Mouse (Mus musculus): Measurements from ENCODE around the gene Amer2.
"Not testable (repeated sequence)": the region's sequence is repeated elsewhere in the genome, so short reads cannot be mapped to it uniquely, and the experiment has no call there.

Amer2 gene

DNA sequence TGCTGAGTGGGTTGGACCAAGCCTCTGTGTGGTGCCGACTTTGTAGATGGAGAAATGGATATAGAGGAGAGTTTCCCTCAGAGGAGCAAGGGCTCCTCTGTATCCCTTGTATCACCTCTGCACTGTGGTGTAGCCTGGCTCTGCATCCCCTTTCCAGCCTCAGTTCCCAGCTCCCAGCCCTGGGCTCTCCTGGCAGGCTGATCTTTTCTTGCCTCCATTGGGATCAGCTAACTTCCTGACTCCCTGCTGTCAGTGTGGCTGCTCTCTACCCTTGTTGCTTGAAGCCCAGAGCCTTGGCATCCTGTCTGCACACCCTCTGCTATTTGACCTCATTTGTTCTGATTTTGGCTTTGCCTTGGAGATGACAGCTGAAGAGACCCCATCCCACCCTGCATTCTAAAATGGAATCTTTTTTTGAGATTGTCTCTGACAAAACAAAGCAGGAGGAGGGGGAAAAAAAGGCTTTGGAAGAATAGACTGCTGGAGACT is at the start of gene Amer2:
Gene Amer2 (plus strand): TSS at position 439 of the 489 bp plus-strand sequence.
- no peak for DNase-seq (ENCODE audit: low spot score in 2 of 2)

DNA sequence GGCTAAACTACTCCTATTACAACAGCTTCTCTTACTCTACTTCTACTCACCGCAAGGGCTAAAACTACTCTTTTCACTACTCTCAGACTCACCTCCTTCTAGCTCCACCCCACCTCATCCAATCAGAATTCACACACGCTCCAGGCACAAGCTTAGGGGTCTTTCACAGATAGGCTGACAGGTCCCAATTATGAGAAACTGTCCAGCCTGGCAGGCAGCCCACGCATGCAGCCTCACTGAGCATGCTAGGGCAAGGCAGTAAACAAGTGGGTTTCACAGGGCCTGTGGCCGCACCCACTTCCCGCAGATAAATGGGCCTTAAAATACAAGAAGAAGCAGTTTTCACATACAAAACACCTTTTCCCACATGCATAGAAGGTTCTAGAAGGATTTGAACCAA is 33.1 kb upstream of the Amer2 start:
- DNase-seq (ENCODE audit: low spot score in 2 of 2): not testable (repeated sequence)

GRCm38 (mm10) chr14:60340570-60340969 is 32.5 kb upstream of the Amer2 start:
- DNase-seq (ENCODE audit: low spot score in 2 of 2): no peak

GRCm38 (mm10) chr14:60345326-60345876 is 27.7 kb upstream of the Amer2 start:
- DNase-seq (ENCODE audit: low spot score in 2 of 2): no peak

DNA sequence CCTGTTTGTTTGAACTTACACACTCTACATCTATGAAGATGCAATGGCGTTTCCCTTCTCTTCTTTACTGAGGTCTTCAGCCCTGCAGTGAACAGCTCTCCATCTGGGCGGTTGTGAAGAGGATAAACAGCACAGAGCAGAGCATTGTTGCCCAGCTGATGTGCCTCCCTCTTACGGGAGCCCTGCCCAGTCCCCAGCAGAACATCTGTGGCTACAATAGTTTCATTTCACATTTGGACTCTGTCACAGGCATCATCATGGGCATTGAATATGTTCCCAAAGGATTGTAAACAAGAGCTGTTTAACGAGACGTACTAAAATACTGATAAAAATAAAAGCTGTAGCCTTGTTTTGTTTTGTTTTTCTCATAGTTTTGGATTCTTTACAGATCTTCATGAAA is 14.7 kb upstream of the Amer2 start:
- peak in 1 of 2 experiments; percentile 46 for DNase-seq (ENCODE audit: low spot score in 2 of 2)

- DNase-seq (ENCODE audit: low spot score in 2 of 2): no peak
These were observed 11.5 kb upstream of the Amer2 start for GRCm38 (mm10) chr14:60361380-60362212.

DNA sequence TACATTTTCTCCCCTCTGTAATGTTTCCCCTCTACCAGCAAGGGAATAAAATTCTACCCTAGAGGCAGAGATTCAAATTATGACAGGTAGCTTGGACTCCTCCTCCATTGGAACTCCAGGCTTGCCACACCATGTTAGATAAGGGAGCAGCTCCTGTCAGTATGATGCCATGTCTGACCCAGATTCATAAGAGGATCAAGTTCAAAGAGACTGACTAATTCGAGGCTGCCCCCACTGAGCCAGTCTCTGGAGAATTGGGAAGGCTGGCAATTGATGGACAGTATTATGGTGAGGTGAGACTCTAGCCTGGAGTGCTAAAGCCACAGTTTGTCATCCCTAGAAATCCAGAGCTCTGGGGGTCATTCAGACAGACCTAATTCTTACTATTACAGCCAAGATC is 6.3 kb upstream of the Amer2 start:
- no peak for DNase-seq (ENCODE audit: low spot score in 2 of 2)

GRCm38 (mm10) chr14:60368769-60369666 is 4.0 kb upstream of the Amer2 start:
- DNase-seq (ENCODE audit: low spot score in 2 of 2): no peak

DNA sequence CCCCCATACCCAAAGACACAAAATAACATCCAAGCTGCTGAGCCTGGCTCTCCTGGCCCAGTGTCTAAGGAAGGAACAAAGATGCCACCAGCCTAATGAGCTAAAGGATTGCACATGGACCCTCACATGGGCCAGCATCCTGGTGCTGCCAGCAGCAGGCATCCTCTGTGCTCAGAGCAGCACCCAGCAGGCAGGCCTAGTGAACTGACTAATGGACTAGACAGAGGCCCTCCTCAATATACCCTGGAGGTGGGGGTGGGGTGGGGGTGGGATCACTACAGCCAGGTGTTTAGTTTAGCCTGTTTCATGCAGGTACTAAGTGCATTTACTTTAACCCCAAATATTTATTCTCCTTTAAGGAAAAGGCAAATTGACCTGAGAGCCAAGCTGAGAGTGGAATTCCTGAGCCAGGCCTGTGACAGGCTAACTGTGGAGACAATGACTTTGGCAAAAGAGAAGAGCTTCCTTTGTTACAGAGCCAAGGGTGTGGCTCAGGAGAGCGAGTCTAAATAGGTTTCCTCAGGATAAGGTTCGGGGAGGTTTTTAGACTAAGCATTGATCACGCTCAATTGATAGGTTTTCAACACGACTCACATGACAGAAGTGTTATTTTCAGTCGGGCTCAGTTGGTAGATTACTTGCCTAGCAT is 3.3 kb upstream of the Amer2 start:
- no peak for DNase-seq (ENCODE audit: low spot score in 2 of 2)

- no peak for DNase-seq (ENCODE audit: low spot score in 2 of 2)
These were observed 4.0 kb downstream of the Amer2 start for GRCm38 (mm10) chr14:60377107-60377506.

DNA sequence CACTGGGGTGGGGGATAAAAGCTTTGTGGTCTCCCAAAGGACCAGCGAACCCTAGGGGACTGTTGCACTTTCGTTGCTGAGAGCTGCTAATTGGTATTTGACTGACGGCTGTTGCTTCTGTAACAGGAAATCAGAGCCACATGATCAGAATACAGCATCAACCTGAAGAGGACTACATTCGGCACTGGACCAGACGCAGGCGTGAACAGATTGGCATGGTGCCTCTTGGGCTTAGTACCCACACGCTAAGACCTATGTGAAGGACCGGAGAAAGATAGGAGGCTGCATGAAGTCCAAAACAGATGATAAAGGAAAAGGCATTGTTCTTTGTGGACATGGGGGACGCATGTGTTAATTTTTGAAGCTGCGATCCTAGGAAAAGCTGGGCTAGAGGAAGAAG is 4.5 kb downstream of the Amer2 start:
- peak in 1 of 2 experiments; percentile 66 for DNase-seq (ENCODE audit: low spot score in 2 of 2)

GRCm38 (mm10) chr14:60378057-60378565 is 5.1 kb downstream of the Amer2 start:
- DNase-seq (ENCODE audit: low spot score in 2 of 2): peak; percentile 72 to 92

DNA sequence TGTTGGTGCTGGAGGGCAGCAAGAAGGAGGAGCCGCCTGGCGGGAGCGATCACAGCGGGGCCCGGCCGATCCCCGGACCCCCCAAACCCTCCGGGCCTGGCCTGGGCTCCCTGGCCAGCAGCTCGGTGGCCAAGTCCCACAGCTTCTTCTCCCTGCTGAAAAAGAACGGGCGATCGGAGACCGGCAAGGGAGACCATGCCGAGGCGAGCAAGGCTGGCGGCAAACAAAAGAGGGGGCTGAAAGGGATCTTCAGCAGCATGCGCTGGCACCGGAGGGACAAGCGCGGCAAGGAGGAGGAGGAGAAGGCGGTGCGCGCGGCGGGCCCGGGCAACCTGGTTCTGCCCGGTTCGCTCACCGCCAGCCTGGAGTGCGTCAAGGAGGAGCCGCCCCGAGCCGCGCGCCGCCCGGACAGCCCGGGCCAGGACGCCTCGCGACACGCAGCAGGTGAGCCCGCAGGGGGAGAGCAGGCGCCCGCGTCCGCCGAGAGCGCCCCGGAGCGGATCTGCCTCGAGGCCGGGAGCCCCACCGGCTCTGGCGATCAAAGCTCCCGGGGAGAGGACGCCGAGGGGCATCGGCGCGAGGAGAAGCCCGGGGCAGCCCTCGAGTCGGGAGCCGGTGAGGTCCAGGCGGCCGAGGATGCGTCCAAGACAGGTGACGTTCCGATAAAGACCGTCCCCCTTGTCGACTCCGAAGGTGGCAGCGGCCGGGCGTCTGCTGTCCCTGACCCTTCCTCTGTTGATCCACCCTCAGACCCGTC is 5.7 kb downstream of the Amer2 start:
- DNase-seq (ENCODE audit: low spot score in 2 of 2): peak in 1 of 2 experiments; percentile 55

DNA sequence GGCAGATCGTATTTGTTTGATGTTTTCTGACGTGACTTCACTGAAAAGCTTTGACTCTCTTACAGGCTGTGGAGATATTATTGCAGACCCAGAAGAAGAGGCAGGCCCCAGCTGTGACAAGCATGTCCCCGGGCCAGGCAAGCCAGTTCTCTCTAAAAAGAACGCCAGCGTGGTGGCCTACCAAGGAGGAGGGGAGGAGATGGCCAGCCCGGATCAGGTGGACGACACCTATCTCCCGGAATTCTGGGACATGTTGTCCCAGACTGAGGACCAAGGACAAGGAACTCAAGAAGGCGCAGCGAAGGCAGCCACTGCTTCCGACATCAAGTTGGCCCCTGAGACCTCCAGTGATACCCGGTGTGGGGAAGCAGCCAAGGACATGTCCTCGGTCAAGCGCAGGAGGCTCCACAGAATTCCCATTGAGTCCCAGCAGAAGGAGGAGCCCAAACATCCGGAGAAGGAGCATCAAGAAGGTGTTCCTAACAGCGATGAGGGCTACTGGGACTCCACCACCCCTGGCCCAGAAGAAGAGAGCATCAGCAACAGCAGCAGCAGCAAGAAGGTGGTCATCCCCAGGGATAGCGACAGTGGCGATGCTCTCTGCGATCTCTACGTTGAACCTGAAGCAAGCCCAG is 6.4 kb downstream of the Amer2 start:
- DNase-seq (ENCODE audit: low spot score in 2 of 2): peak in 1 of 2 experiments; percentile 36

DNA sequence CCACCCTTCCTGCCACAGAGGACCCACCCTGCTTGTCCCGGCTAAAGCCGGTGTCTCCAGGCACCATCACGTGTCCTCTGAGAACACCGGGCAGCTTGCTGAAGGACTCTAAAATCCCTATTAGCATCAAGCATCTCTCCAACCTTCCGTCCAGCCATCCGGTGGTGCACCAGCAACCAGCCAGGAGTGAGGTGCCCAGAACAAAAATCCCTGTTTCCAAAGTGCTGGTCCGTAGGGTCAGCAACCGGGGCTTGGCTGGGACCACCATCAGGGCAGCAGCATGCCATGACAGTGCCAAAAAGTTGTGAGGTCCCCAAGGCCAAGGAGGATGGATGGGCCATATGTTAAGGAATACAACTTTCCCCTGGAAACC is 6.9 kb downstream of the Amer2 start:
- no peak for DNase-seq (ENCODE audit: low spot score in 2 of 2)

DNA sequence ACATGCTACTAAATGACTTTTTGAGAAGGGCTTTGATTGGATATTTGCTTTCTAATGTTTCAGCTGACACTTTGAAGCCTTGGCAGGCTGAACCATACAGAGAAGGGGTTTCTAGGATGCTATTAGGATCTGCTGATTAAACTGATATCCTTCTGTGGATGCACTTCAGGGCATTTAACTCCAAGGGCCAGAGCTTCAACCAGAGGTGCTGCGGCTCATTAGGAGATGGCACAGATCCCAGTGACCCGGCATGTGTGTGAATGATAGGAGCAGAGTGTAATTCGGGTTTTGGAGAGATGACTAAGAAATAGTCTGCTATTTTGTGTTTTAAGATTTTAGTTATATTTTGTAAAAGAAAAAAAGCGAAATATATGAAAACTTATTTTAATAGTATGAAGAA is 8.6 kb downstream of the Amer2 start:
- DNase-seq (ENCODE audit: low spot score in 2 of 2): no peak

DNA sequence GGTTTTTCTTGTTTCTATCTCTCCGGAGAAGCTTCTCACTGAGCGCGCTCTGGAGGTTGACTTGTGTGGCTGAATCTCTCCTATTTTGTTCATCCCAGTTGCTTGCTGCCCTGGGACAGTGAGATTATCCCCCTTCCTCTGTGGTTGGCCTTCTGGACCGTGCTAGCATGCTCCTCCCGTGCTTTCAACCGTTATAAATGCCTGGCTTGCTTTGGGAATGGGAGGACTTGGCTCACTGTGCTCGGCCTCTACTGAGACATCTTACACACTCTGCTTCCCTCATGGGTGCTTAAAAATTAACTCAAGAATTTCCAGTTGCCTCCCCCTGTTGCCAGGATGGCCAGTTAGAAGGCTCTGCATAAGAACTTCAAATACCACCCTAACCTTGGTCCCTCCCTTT is 10.8 kb downstream of the Amer2 start:
- DNase-seq (ENCODE audit: low spot score in 2 of 2): no peak

- no peak for DNase-seq (ENCODE audit: low spot score in 2 of 2)
These were observed 11.2 kb downstream of the Amer2 start for GRCm38 (mm10) chr14:60384269-60384668.

- no peak for DNase-seq (ENCODE audit: low spot score in 2 of 2)
These were observed 12.1 kb downstream of the Amer2 start for GRCm38 (mm10) chr14:60385079-60385643.

Measured in left cerebral cortex, adult 9 months (tissue).